Mouse (Mus musculus): ENCODE measurements around the gene Dnmt3b. TPM values are rescaled to one million over a fixed set of nuclear protein-coding genes. Genes with fewer than 3 reads are reported as not detected.
"Not testable (repeated sequence)": the region's sequence is repeated elsewhere in the genome, so short reads cannot be mapped to it uniquely, and the experiment has no call there.

The Dnmt3b gene
- polyA plus RNA-seq, 1 experiment from 2014 or later: 16.5 TPM

DNA sequence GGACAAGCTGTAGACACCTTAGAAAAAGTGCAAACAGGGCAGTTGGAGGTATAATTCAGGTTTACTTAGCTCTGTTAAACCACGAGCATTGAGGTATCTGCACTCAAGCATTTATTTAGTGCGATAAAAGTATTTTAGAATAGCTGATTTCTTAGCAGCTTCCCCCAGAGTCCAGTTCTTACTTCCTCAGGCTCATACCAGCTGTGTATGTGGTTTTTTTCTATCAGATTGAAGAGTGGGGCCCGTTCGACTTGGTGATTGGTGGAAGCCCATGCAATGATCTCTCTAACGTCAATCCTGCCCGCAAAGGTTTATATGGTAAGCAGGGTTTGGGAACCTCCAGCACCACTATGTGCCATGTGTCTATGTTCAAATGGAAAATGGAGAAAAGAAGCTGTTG is 27.7 kb downstream of the Dnmt3b start:
- WGBS: 94% methylated on average over 6 of the region's 6 CpGs
- Histone ChIP-seq H3K4me1 (no peaks in the 10 kb centered on the region), H3K4me3 (replicated peaks) (no peak overlapping the region), H3K9ac (no peak overlapping the region), H3K4me2 (no peak overlapping the region), H3K36me3 (peaks cover 70% of the 10 kb centered on the region), H3K9me3 (replicated peaks) (no peaks in the 10 kb centered on the region), H3K27ac (no peak overlapping the region), H3K27me3 (no peaks in the 10 kb centered on the region)
- ATAC-seq (replicated peaks; ENCODE audit: low FRiP score): no peak

DNA sequence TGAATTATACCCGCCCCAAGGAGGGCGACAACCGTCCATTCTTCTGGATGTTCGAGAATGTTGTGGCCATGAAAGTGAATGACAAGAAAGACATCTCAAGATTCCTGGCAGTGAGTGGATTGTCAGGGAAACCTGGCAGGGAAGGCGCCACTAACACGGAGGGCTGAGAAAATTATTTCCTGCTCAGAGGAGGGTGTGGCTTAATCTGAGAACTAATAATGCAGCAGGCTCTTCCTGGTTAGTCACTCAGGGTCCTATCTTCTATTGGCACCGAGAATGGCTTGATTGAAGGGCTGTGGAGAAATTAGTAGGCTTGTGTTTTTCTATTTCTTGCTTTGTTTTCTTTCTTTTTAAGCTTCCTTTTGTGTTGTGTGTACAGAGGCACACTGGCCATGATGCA is 28.3 kb downstream of the Dnmt3b start:
- no peaks in the 10 kb centered on the region for H3K27me3 ChIP-seq
- H3K4me3 ChIP-seq (replicated peaks): no peak overlapping the region

DNA sequence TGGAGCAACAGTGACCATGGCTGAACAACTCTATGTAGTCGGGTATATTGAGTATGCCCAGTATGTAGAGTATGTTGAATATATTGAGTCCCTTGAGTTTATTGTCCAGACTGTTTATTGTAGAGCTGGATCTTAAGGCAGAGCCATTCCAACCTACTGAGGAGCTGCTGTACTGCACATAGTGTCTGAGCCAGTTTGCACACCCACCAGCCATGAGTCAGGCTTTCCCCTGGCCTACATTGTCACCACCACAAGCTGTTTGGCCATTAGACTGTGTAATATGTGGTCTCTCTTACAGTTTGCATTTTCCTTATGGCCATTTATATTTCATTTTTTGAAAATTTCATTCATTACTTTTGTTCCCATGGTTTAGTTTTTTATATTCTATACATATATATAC is 30.7 kb downstream of the Dnmt3b start:
- Histone ChIP-seq H3K4me3 (replicated peaks) (no peak overlapping the region), H3K27me3 (no peaks in the 10 kb centered on the region), H3K9ac (no peak overlapping the region), H3K36me3 (peaks cover 58% of the 10 kb centered on the region), H3K4me1 (no peaks in the 10 kb centered on the region), H3K27ac (no peak overlapping the region), H3K4me2 (no peak overlapping the region), H3K9me3 (replicated peaks) (no peaks in the 10 kb centered on the region)
- ATAC-seq (replicated peaks; ENCODE audit: low FRiP score): no peak
- 94% methylated on average over 1 of the region's 1 CpGs for WGBS

More for the DNA sequence above, 28.3 kb downstream of the Dnmt3b start:
- no peak for ATAC-seq (replicated peaks; ENCODE audit: low FRiP score)
- Histone ChIP-seq H3K9ac (no peak overlapping the region), H3K4me1 (no peaks in the 10 kb centered on the region), H3K4me2 (no peak overlapping the region), H3K36me3 (peaks cover 74% of the 10 kb centered on the region), H3K27ac (no peak overlapping the region), H3K9me3 (replicated peaks) (no peaks in the 10 kb centered on the region)
- WGBS: 84% methylated on average over 7 of the region's 7 CpGs

DNA sequence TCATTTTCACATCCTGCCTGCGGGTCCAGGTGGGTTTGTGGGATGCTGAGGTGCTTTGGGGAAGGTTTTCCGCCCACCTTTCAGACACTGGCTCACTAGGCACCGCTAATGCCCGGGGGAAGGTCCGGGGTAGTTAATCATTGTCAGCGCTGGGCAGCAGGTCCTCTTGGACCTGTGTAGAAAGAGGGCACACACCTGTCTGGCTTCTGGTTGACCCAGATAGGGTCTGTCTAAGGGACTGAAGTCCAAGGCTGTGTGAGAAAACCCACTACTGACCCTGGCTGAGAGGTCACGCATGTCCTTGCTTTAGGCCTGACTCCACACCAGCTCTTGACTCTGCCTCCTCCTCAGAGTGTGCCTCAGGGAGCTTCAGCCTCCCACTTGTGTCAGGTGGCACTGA is 44.2 kb downstream of the Dnmt3b start:
- not testable (repeated sequence) for H3K9ac ChIP-seq; H3K27ac ChIP-seq; H3K4me2 ChIP-seq; H3K9me3 ChIP-seq (replicated peaks); H3K27me3 ChIP-seq; H3K36me3 ChIP-seq; H3K4me3 ChIP-seq (replicated peaks); H3K4me1 ChIP-seq
- WGBS: 72% methylated on average over 7 of the region's 7 CpGs
- ATAC-seq (replicated peaks; ENCODE audit: low FRiP score): peak; percentile 29; the same call in 1 of the 2 replicates

DNA sequence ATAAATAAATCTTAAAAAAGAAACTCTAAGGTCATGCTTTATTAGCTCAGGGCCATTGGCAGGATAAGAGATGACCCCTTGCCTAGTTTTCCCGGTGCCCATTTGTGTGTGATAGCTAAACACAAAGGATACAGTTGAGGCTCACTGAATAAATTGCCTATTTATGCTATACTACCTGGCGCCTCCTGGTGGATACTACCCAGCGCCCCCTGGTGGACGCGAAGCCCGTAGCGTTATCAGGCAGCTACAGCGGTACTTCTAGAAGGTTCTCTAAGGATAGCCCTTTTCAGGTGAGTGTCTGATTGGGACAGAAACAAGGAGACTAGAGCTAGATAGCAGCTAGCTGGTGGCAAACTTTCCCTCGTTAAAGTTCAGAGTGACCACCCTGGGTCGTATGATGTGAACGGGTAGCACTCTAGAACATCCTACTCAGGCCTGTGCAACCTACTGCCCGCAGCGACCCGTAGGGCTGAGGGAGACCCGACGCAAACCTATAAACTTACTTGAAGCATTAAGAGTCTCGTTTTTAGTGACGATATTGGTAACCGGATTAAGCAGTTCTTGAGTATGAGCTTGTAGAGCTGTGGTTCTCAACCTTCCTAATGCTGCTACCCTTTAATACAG is 45.3 kb downstream of the Dnmt3b start:
- H3K9me3 ChIP-seq (replicated peaks): no peaks in the 10 kb centered on the region
- H3K27ac ChIP-seq: no peak overlapping the region
- H3K4me2 ChIP-seq: no peak overlapping the region
- ATAC-seq (replicated peaks; ENCODE audit: low FRiP score): no peak
- WGBS: 66% methylated on average over 19 of the region's 19 CpGs
- H3K9ac ChIP-seq: no peak overlapping the region
- no peaks in the 10 kb centered on the region for H3K36me3 ChIP-seq
- H3K27me3 ChIP-seq: no peaks in the 10 kb centered on the region
- H3K4me3 ChIP-seq (replicated peaks): no peak overlapping the region
- H3K4me1 ChIP-seq: no peaks in the 10 kb centered on the region

DNA sequence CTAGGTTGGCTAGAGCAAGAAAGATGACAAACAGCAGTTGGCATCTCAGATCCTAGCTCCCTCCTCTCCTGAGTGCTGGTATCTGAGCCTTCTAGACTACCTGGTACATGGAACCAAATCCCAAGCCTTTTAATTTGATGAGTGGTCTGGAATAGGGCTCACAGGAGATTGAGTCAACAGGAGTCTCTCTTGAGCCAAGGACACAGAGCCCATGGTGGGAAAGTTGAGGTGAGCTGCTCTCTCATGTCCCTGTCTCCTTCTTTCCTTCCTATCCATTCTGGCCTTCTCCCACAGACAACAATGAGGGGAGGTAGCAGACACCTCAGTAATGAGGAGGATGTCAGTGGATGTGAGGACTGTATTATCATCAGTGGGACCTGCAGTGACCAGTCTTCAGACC is 47.1 kb downstream of the Dnmt3b start, which contains the start of gene Dnmt3c:
Dnmt3c (plus strand) TSS at position 301 of the 400 bp plus-strand sequence.
- Histone ChIP-seq H3K9me3 (replicated peaks) (no peaks in the 10 kb centered on the region), H3K36me3 (no peaks in the 10 kb centered on the region), H3K4me2 (no peak within 1 kb of the TSS), H3K4me1 (no peaks in the 10 kb centered on the region), H3K27ac (no peak within 1 kb of the TSS), H3K27me3 (no peaks in the 10 kb centered on the region), H3K4me3 (replicated peaks) (no peak within 1 kb of the TSS), H3K9ac (no peak within 1 kb of the TSS)
- no peak for ATAC-seq (replicated peaks; ENCODE audit: low FRiP score)

DNA sequence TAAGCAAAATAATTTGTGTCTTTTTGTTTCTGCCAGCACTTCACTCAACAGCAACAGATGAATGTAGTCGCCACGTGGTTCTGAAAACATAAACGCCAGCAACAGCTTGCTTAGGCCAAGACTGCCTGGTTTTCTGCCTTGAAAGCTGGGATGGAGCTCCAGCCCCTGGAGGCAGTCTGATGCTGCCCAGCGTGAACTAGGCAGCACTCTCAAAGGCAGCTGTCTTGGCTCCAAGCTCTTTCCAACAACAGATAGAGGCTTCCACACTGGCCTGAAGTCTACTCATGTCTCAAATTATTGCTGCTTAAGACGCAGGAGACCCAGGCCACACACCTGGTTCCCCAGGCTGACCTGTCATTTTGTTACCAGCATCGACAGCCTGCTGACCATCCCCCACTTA is 54.1 kb downstream of the Dnmt3b start:
- H3K27ac ChIP-seq: no peak overlapping the region
- WGBS: 36% methylated on average over 6 of the region's 6 CpGs
- no peak overlapping the region for H3K9ac ChIP-seq
- no peaks in the 10 kb centered on the region for H3K9me3 ChIP-seq (replicated peaks)
- ATAC-seq (replicated peaks; ENCODE audit: low FRiP score): no peak
- H3K27me3 ChIP-seq: no peaks in the 10 kb centered on the region
- no peaks in the 10 kb centered on the region for H3K4me1 ChIP-seq
- H3K4me3 ChIP-seq (replicated peaks): no peak overlapping the region
- no peak overlapping the region for H3K4me2 ChIP-seq
- H3K36me3 ChIP-seq: no peaks in the 10 kb centered on the region

DNA sequence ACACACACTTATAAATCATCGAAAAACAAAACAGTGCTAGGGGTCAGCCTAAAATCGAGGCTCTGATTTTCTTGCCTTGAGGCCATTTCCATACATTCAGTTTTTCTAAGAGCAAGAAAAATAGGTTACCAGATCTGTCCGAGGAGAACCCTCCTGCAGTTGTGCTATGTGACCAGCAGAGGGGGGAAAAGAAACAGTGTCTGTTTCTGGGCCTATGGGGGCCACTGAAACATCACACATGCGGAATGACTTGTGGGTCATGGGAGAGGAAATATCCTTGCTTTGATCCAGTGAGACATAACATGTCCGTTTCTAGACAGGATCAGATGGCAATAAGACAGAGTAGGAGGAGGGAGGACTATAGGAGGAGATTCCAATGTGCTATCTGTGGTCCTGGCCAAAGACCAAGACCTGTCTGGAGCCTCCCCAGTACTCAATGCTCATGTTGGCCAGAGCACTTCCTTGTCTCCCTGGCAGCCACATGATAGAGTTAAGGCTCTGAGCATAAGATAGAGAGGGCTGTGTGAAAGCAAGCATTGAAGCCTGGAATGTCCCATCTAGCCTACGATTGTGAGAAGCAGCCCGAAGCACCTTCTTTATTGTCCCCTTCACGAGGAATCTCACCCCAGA is 61.6 kb downstream of the Dnmt3b start:
- Histone ChIP-seq H3K27ac (no peak overlapping the region), H3K36me3 (no peaks in the 10 kb centered on the region), H3K9ac (no peak overlapping the region), H3K4me1 (peaks cover 7% of the 10 kb centered on the region), H3K4me3 (replicated peaks) (no peak overlapping the region), H3K4me2 (no peak overlapping the region), H3K27me3 (no peaks in the 10 kb centered on the region), H3K9me3 (replicated peaks) (no peaks in the 10 kb centered on the region)
- 45% methylated on average over 8 of the region's 8 CpGs for WGBS
- ATAC-seq (replicated peaks; ENCODE audit: low FRiP score): 0 out of 2 replicates have a peak, but pooled peaks have one; percentile 43

DNA sequence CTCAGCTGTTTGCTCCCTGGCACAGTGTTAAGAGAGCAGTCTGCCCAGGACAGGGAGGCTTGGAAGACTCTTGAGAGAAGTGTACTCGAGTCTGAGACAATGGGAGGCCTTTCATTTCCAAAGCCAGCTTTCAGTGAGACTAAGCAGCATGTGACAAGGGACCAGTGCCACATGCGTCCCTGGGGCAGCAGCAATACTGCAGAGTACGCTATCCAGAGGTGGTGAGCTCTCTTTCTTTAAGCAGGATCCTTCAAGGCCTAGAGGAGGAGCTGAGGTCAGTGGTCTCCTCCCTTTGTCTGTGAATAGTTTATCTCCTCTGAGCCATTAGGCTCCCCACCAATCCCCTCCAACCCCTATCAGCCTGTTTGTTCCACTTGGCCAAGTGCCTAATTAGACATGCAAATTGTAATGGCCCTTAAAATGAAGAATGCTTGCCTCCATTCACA is 63.4 kb downstream of the Dnmt3b start:
- Histone ChIP-seq H3K27ac (0 out of 2 replicates have a peak overlapping the region, but pooled peaks have one; percentile 10), H3K36me3 (no peaks in the 10 kb centered on the region), H3K4me3 (replicated peaks) (no peak overlapping the region), H3K4me2 (no peak overlapping the region), H3K9me3 (replicated peaks) (no peaks in the 10 kb centered on the region), H3K4me1 (peaks cover 7% of the 10 kb centered on the region), H3K9ac (no peak overlapping the region), H3K27me3 (no peaks in the 10 kb centered on the region)
- no peak for ATAC-seq (replicated peaks; ENCODE audit: low FRiP score)
- 40% methylated on average over 3 of the region's 3 CpGs for WGBS

DNA sequence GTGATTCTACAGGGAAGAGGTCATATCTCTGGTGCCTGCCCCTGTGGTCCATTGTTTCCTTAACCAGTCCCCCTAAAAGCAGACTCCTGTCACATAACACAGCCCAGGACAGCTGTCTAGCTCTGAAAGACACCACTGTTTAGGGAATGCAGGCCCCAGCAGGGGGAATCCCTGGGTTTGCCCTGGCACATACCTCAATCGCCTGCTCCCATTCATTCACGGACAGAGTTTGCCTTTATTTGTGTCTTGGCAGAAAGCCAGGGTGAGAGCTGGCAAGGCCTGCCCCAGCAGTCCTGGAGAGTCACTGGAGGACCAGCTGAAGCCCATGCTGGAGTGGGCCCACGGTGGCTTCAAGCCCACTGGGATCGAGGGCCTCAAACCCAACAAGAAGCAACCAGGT is 64.0 kb downstream of the Dnmt3b start:
- Histone ChIP-seq H3K9me3 (replicated peaks) (no peaks in the 10 kb centered on the region), H3K9ac (no peak overlapping the region), H3K4me3 (replicated peaks) (no peak overlapping the region), H3K4me2 (no peak overlapping the region), H3K27me3 (no peaks in the 10 kb centered on the region), H3K36me3 (no peaks in the 10 kb centered on the region), H3K27ac (0 out of 2 replicates have a peak overlapping the region, but pooled peaks have one; percentile 10), H3K4me1 (peaks cover 7% of the 10 kb centered on the region)
- no peak for ATAC-seq (replicated peaks; ENCODE audit: low FRiP score)
- WGBS: 57% methylated on average over 4 of the region's 4 CpGs

DNA sequence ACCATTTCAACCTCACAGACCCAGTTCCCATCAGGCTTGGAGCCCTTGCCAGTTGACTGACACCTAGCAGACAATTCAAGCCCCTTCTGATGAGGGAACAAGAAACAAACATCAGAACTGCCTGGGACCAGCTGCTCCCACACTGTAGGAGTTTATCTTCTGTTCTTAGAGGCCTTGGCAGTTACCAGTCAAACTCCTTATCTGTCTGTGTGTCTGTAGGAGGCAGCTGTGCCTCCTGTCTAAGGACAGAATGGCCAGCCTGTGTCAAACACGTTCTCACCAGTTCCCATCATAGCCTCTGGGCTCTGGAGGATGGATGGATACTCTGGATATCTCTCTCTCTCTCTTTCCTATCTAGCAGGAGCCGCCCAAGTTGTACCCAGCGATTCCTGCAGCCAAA is 68.6 kb downstream of the Dnmt3b start:
- not testable (repeated sequence) for H3K9me3 ChIP-seq (replicated peaks); H3K4me1 ChIP-seq; ATAC-seq (replicated peaks; ENCODE audit: low FRiP score); H3K27ac ChIP-seq; H3K4me3 ChIP-seq (replicated peaks); H3K27me3 ChIP-seq; H3K4me2 ChIP-seq; H3K9ac ChIP-seq; H3K36me3 ChIP-seq
- WGBS: 68% methylated on average over 3 of the region's 3 CpGs

DNA sequence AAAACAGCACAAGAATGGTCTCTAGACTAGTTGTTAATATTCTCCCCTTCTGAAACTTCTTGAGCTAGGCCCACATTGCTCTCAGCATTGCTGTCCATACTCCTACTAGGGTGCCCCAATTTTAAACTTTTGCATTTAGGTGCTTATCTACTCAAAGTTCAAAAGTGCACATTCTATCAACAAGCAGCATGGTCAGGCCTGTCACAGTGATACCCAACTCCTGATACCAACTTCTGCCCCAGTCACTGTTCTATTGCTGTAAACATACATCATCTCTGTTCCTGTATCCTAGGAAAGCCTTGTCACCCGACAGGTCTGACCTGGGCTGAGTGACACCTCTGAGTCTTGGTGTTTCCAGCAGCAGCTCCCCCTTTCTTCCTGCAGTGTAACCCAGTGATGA is 73.8 kb downstream of the Dnmt3b start:
- WGBS: 68% methylated on average over 1 of the region's 1 CpGs
- no peaks in the 10 kb centered on the region for H3K27me3 ChIP-seq
- no peaks in the 10 kb centered on the region for H3K36me3 ChIP-seq
- H3K9me3 ChIP-seq (replicated peaks): no peaks in the 10 kb centered on the region
- no peak overlapping the region for H3K4me3 ChIP-seq (replicated peaks)
- no peak overlapping the region for H3K9ac ChIP-seq
- no peak overlapping the region for H3K4me2 ChIP-seq
- no peaks in the 10 kb centered on the region for H3K4me1 ChIP-seq
- ATAC-seq (replicated peaks; ENCODE audit: low FRiP score): no peak
- no peak overlapping the region for H3K27ac ChIP-seq

DNA sequence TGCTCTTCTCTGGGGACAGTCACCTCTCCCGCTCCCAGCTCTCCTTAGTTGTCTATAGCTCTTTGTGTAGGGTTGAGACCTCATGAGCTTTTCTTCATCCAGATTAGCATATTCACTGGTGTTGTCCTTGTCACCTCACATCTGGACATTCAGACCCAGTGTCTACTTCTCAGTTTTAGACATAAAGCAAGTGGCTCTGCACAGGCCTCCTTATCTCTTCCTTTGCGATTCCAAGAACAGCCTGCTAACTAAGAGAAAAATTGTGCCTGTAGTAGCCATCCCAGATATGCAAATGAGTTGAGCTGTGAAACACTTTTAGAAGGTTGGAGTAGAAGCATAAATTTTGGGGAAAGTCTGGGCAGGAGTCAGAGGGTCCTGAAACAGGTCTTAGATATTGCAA is 75.2 kb downstream of the Dnmt3b start:
- 90% methylated on average over 2 of the region's 2 CpGs for whole genome bisulfite sequencing
- Histone ChIP-seq H3K4me2 (no peak overlapping the region), H3K4me1 (no peaks in the 10 kb centered on the region), H3K36me3 (no peaks in the 10 kb centered on the region), H3K4me3 (replicated peaks) (no peak overlapping the region), H3K27ac (no peak overlapping the region), H3K9me3 (replicated peaks) (no peaks in the 10 kb centered on the region), H3K9ac (no peak overlapping the region), H3K27me3 (no peaks in the 10 kb centered on the region)
- no peak for ATAC-seq (replicated peaks; ENCODE audit: low FRiP score)
